Mouse (Mus musculus): ENCODE measurements around the gene Gm45062.

GRCm38 (mm10) chr6:8644703-8645102 is 385.5 kb downstream of the Gm45062 start:
- no peak for TF ChIP-seq CTCF (IDR thresholded peaks at IDR 0.05; ENCODE audit: low read depth)
- no peak for TF ChIP-seq EP300 (IDR thresholded peaks at IDR 0.05; ENCODE audit: low read depth)
